Mouse (Mus musculus) G1E (cell line): ENCODE data around the gene Serpinh1.

Experiments used
- CTCF ChIP-seq: IDR thresholded peaks from 2 replicates; pipeline ENCODE4 v1.5.1; 2012; ENCODE audit warnings: low read depth, low read length, inconsistent platforms, mixed read lengths
- GATA1 ChIP-seq: IDR thresholded peaks from 2 replicates; pipeline ENCODE4 v1.6.1; 2012; ENCODE audit warnings: borderline replicate concordance, low read length, inconsistent platforms, mixed read lengths

GRCm38 (mm10) chr7:99323321-99323700 lies 29.7 kb downstream of the Serpinh1 start:
- no peak for TF ChIP-seq GATA1
- no peak for TF ChIP-seq CTCF
